Mouse (Mus musculus) forebrain, embryonic 16.5 days (tissue): ENCODE measurements at regions not wholly inside any gene's neighbourhood (a gene's known extent, or its start where the extent isn't known, plus 50 kb on each side); places are given as distances from the start of the nearest gene placed in this dataset.
A peak's percentile ranks its signal among the peaks of the same experiment; 100 is the strongest.

Experiments used
- ATAC-seq: fragments of 200-750 bp; cut with Nextera tagmentation; 2 replicates; pipeline ENCODE4 v1.8.0; 2017; ENCODE audit warnings: mild to moderate bottlenecking, moderate library complexity
- H3K27ac ChIP-seq: fragments of 300-500 bp; sonication (generic); 2 replicates; pipeline ENCODE4 v1.5.1; 2014; ENCODE audit warnings: low read length, control low read depth
- H3K27me3 ChIP-seq: fragments of 300-500 bp; sonication (generic); replicated peaks from 2 replicates; pipeline ENCODE4 v1.6.1; 2014; ENCODE audit warnings: low read length; ENCODE audit not compliant: control insufficient read depth, insufficient read depth
- H3K36me3 ChIP-seq: fragments of 300-500 bp; sonication (generic); 2 replicates; pipeline ENCODE4 v1.6.1; 2014; ENCODE audit not compliant: control insufficient read depth, insufficient read depth
- H3K4me1 ChIP-seq: fragments of 300-500 bp; sonication (generic); replicated peaks from 2 replicates; pipeline ENCODE4 v1.6.1; 2014; ENCODE audit warnings: low read length; ENCODE audit not compliant: control insufficient read depth, insufficient read depth
- H3K4me2 ChIP-seq: fragments of 300-500 bp; sonication (generic); 2 replicates; pipeline ENCODE4 v1.6.1; 2014; ENCODE audit warnings: mild to moderate bottlenecking, low read length, control low read depth
- H3K4me3 ChIP-seq: fragments of 300-500 bp; sonication (generic); replicated peaks from 2 replicates; pipeline ENCODE4 v1.5.1; 2014; ENCODE audit warnings: mild to moderate bottlenecking, low read length, control low read depth
- H3K9ac ChIP-seq: fragments of 300-500 bp; sonication (generic); replicated peaks from 2 replicates; pipeline ENCODE4 v1.6.1; 2014; ENCODE audit warnings: low read depth, low read length, control low read depth
- H3K9me3 ChIP-seq: fragments of 300-500 bp; sonication (generic); 2 replicates; pipeline ENCODE4 v1.6.1; 2016; ENCODE audit warnings: low read length; ENCODE audit not compliant: control insufficient read depth
- WGBS: fragments of 180-500 bp; shearing (Covaris S2); extraction: QIAGEN DNeasy Blood & Tissue Kit; methylation state at CpG from one replicate; pipeline ENCODE4 v1.1.7; 2014; 5-methylcytosine and 5-hydroxymethylcytosine counted together

DNA sequence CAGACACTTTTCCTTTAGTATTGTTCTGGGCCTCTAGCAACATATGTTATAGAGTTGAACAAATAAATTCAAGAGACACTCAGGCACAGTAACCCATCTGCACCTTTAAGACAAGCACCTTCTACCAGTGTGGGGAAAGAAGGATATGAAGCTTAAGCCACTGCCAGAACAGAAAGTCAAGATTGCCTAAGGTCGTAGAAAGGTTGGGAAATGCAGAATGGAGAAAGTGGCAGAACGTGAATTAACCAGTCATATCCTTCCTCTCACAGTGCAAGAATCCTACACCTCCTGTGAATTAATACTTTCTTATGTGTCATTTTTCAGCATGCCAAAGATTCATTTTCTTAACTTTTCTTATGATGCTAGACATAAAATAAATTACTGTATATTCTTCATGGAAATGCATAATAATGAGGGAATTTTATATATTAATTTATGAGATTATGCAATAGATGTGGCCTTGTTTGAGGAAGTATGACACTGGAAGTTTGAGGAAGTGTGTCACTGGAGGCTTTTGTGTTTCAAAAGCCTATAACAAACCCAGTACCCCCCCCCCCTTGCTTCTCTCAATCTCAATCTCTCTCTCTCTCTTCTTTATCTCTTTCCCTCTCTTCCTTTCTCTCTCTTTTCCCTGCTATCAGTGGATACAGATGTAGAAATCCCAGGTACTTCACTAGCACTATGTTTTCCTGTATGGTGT, 361.6 kb upstream of the Edil3 start:
- Histone ChIP-seq H3K9ac (no peak overlapping the region), H3K27me3 (no peaks in the 10 kb centered on the region), H3K4me1 (no peaks in the 10 kb centered on the region), H3K4me3 (no peak overlapping the region), H3K9me3 (no peaks in the 10 kb centered on the region), H3K27ac (no peak overlapping the region), H3K36me3 (no peaks in the 10 kb centered on the region), H3K4me2 (no peak overlapping the region)
- 81% methylated on average over 2 of the region's 2 CpGs for WGBS
- no peak for ATAC-seq

- no peak overlapping the region for H3K4me2 ChIP-seq
- H3K9ac ChIP-seq, result no peak overlapping the region
- WGBS, result 64% methylated on average over 10 of the region's 10 CpGs
- no peaks in the 10 kb centered on the region for H3K27me3 ChIP-seq
- ATAC-seq, result no peak
- no peak overlapping the region for H3K4me3 ChIP-seq
- no peaks in the 10 kb centered on the region for H3K9me3 ChIP-seq
- no peak overlapping the region for H3K27ac ChIP-seq
- no peaks in the 10 kb centered on the region for H3K4me1 ChIP-seq
- no peaks in the 10 kb centered on the region for H3K36me3 ChIP-seq
Measured at GRCm38 (mm10) chr13:88490104-88490503, 331.2 kb upstream of the Edil3 start.

- no peaks in the 10 kb centered on the region for H3K4me1 ChIP-seq
- H3K4me2 ChIP-seq, result no peak overlapping the region
- no peak for ATAC-seq
- H3K36me3 ChIP-seq, result no peaks in the 10 kb centered on the region
- WGBS, result 89% methylated on average over 1 of the region's 1 CpGs
- H3K4me3 ChIP-seq, result no peak overlapping the region
- no peak overlapping the region for H3K27ac ChIP-seq
- no peaks in the 10 kb centered on the region for H3K27me3 ChIP-seq
- H3K9me3 ChIP-seq, result no peaks in the 10 kb centered on the region
- no peak overlapping the region for H3K9ac ChIP-seq
Measured at GRCm38 (mm10) chr13:88510850-88511554, 310.3 kb upstream of the Edil3 start.

DNA sequence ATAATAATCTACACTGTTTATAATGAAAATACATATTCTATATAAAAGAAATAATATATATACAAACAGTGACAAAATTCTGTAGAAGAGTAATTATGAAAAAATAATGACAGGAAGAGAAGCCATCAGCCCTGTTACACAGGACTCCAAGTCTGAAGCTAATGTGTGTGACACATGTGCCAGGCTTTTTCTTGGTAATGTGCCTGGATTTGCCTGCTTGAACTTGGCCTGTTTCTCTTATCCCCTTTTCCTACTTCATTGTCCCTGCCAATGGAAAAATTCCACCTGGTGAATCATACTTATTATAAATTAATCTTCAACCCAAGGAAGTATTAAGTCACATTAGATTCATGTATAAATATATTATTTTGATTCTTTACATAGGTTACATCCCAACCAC, 286.5 kb upstream of the Edil3 start:
- Histone ChIP-seq H3K27me3 (no peaks in the 10 kb centered on the region), H3K27ac (no peak overlapping the region), H3K9ac (no peak overlapping the region), H3K4me2 (no peak overlapping the region), H3K9me3 (peaks cover 2% of the 10 kb centered on the region; the same call in 1 of the 2 replicates), H3K4me3 (no peak overlapping the region), H3K4me1 (no peaks in the 10 kb centered on the region), H3K36me3 (no peaks in the 10 kb centered on the region)
- ATAC-seq, result 0 out of 2 replicates have a peak, but pooled peaks have one; percentile 47

DNA sequence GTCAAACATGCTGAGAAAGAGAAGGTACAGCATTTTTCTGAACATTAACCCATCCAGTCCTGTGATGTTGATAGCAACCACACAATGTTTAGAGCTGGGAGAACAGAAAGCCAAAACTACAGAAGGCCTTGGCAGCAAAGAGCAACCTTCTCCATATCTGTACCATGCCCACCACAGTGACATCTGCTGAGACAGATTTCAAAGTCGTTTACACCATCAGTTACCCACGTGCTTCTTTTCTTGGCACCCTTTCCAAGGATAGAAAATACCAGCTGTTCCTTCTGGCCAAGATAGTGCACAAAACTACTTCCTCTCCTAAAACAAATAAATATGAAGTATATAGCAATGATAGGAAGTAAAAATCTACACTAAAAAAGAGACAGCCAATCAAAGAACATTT, 266.8 kb upstream of the Edil3 start:
- peak; percentile 98 for ATAC-seq
- no peaks in the 10 kb centered on the region for H3K9me3 ChIP-seq
- no peak overlapping the region for H3K27ac ChIP-seq
- no peak overlapping the region for H3K4me3 ChIP-seq
- H3K36me3 ChIP-seq, result no peaks in the 10 kb centered on the region
- H3K4me2 ChIP-seq, result no peak overlapping the region
- no peaks in the 10 kb centered on the region for H3K4me1 ChIP-seq
- 26% methylated on average over 2 of the region's 2 CpGs for WGBS
- no peak overlapping the region for H3K9ac ChIP-seq
- H3K27me3 ChIP-seq, result no peaks in the 10 kb centered on the region

GRCm38 (mm10) chr13:88564978-88565377, 256.3 kb upstream of the Edil3 start:
- Histone ChIP-seq H3K36me3 (no peaks in the 10 kb centered on the region), H3K27ac (no peak overlapping the region), H3K27me3 (no peaks in the 10 kb centered on the region), H3K4me1 (no peaks in the 10 kb centered on the region), H3K9me3 (no peaks in the 10 kb centered on the region), H3K4me3 (no peak overlapping the region), H3K9ac (no peak overlapping the region), H3K4me2 (no peak overlapping the region)
- ATAC-seq, result peak; percentile 63
- WGBS, result 49% methylated on average over 1 of the region's 1 CpGs

DNA sequence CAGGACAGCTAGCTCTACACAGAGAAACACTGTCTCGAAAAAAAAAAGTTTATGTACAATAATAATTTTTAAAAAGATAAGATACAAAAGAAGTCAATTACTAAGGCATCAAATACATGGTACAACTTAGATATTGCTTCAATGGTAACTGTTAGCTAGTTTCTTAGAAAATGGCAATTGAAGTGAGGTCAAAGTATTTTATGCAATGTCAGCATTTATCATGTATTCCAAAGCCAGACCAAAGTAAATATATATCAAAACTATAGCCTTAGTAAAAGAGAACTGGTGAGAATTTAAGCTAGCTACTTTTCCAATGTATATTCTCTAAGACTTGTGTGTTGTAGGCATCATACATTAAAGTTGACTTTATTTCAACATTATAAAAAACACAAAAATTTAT, 219.0 kb upstream of the Edil3 start:
- H3K4me1 ChIP-seq, result no peaks in the 10 kb centered on the region
- H3K4me3 ChIP-seq, result no peak overlapping the region
- no peak overlapping the region for H3K4me2 ChIP-seq
- H3K27me3 ChIP-seq, result no peaks in the 10 kb centered on the region
- no peak overlapping the region for H3K27ac ChIP-seq
- no peak overlapping the region for H3K9ac ChIP-seq
- H3K36me3 ChIP-seq, result no peaks in the 10 kb centered on the region
- no peak for ATAC-seq
- no peaks in the 10 kb centered on the region for H3K9me3 ChIP-seq
- 71% methylated on average over 1 of the region's 1 CpGs for WGBS

DNA sequence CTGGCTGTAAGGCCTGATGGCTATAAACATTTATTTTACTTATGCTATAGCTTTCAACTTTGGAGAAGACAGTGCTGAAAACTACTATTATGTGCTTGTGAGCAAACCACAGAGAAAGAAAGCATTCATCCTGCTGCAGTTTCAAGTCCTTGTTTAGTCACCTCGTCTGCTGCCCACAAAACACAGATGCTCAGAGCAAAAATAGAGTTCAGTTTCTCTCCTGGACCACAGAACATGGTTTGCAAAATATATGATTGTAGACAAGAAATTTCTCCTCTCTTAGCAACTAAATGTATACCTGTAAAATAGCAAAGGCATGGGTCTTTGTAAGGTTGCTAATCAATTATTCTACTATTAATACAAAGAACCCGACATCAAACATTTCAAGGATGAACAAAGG, 210.7 kb upstream of the Edil3 start:
- WGBS, result 57% methylated on average over 2 of the region's 2 CpGs
- Histone ChIP-seq H3K27ac (no peak overlapping the region), H3K27me3 (no peaks in the 10 kb centered on the region), H3K36me3 (no peaks in the 10 kb centered on the region), H3K4me3 (no peak overlapping the region), H3K4me2 (no peak overlapping the region), H3K9ac (no peak overlapping the region), H3K9me3 (no peaks in the 10 kb centered on the region), H3K4me1 (no peaks in the 10 kb centered on the region)
- ATAC-seq, result no peak

DNA sequence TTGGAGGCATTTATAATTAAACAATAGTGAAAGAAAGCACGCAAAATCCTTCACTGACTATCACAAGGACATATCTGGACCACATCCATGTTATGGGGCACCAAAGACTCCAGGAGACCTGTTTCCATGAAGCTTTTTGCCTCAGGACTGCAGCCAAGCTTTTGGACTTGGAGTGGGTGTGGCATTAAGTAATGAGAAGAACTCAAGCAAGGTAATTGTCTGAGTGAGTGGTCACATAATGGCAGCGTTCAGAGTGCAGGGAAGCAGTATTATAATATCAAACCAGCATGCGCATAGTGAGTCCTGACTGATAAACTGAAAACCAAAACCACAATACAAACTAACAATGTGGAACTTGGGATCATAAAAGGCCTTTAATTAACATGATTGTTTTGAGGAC, 208.0 kb upstream of the Edil3 start:
- H3K27ac ChIP-seq, result no peak overlapping the region
- whole genome bisulfite sequencing, result 60% methylated on average over 3 of the region's 3 CpGs
- H3K4me2 ChIP-seq, result no peak overlapping the region
- no peaks in the 10 kb centered on the region for H3K9me3 ChIP-seq
- H3K27me3 ChIP-seq, result no peaks in the 10 kb centered on the region
- H3K9ac ChIP-seq, result no peak overlapping the region
- H3K4me3 ChIP-seq, result no peak overlapping the region
- no peaks in the 10 kb centered on the region for H3K4me1 ChIP-seq
- no peaks in the 10 kb centered on the region for H3K36me3 ChIP-seq
- no peak for ATAC-seq
